Mouse (Mus musculus): ENCODE measurements around the gene Il23a. TPM values are rescaled to one million over a fixed set of nuclear protein-coding genes. Genes with fewer than 3 reads are reported as not detected.
"Not testable (repeated sequence)": the region's sequence is repeated elsewhere in the genome, so short reads cannot be mapped to it uniquely, and the experiment has no call there.

Gene Il23a
- polyA plus RNA-seq, 1 experiment, result 0.08 TPM

DNA sequence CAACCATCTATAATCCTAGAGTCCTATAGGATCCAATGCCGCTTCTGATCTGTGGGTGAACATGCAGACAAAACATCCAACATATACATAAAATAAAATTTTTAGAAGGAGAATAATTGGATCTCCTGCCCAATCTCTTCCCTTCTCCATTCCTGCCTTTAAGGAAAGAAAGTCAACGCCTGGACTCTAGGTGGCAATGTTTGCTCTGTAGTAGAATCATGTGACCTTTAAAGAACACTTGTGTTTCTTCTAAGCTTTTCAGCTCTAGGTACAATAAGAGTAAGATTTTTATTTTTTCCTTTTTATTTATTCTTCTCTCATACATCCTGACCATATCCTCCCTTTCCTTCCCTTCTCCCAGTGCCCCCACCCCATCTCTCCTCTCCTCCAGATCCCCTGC is 26.7 kb downstream of the Il23a start:
- Histone ChIP-seq H3K4me3 (replicated peaks; ENCODE audit: extremely low read depth, low read depth, low read length) (no peak overlapping the region), H3K4me1 (ENCODE audit: control insufficient read depth, insufficient read depth, low read length) (no peaks in the 10 kb centered on the region; the same call in 1 of the 2 replicates)
- DNase-seq, result no peak
- TF ChIP-seq POLR2A (IDR thresholded peaks at IDR 0.05; ENCODE audit: borderline replicate concordance, extremely low read depth, low read depth, low read length) (no peak), CTCF (IDR thresholded peaks at IDR 0.05; ENCODE audit: insufficient read depth, low read length) (no peak)
- 52% methylated on average over 2 of the region's 2 CpGs for WGBS

DNA sequence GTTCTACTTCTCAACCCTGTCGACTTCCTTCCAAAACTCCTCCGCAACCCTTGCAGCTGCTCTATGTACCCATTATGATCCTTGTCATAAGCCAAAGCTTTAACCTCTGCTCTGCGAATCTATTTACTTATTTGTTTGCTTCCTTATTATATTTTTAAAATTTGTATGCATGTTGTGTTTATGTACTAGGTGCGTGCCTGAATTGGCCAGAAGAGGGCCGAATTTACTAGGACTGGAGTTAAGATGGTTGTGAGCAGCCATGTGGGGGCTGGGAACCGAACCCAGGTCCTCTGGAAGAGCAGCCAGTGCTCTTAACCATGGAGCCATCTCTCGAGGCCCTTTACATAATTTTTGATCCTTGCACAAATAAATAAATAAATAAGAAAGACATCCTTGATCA is 27.7 kb downstream of the Il23a start:
- Histone ChIP-seq H3K4me3 (replicated peaks; ENCODE audit: extremely low read depth, low read depth, low read length) (peak overlapping the region; percentile 96), H3K4me1 (ENCODE audit: control insufficient read depth, insufficient read depth, low read length) (no peaks in the 10 kb centered on the region; the same call in 1 of the 2 replicates)
- DNase-seq, result no peak
- 27% methylated on average over 7 of the region's 7 CpGs for whole genome bisulfite sequencing
- TF ChIP-seq POLR2A (IDR thresholded peaks at IDR 0.05; ENCODE audit: borderline replicate concordance, extremely low read depth, low read depth, low read length) (no peak), CTCF (IDR thresholded peaks at IDR 0.05; ENCODE audit: insufficient read depth, low read length) (no peak)

DNA sequence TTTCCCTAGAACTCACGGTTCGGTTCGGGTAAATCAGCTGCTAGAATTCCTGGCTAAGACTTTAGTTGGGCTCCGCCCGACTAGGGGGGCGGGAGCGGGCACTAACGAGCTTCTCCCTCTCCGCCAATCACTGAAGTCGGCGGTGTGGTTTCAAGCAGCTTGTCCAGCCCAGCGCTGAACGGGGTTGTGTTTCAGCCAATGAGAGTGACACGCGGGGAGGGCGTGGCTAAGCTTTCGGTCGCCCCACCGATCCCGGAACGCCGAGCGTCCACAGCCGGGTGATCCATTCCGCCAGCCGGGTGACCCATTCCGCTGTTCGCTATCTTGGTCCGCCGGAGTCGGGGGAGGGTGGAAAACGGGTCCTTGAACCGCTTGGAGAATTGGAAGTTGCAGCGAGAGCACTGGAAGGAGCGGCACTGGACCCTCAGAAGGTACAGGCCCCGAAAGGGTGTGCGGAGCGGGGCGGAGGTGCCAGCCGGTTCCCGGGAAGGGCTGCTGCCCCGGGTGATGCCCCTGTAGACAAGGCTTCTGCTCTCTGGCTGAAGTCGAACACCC is 28.2 kb downstream of the Il23a start, which contains the start of gene Stat2:
TSS of gene Stat2 (plus strand) at position 273 of the 555 bp plus-strand sequence.
- peak; percentile 96 for DNase-seq
- TF ChIP-seq POLR2A (IDR thresholded peaks at IDR 0.05; ENCODE audit: borderline replicate concordance, extremely low read depth, low read depth, low read length) (peak; percentile 90), CTCF (IDR thresholded peaks at IDR 0.05; ENCODE audit: insufficient read depth, low read length) (no peak)
- Histone ChIP-seq H3K4me1 (ENCODE audit: control insufficient read depth, insufficient read depth, low read length) (no peaks in the 10 kb centered on the region; the same call in 1 of the 2 replicates), H3K4me3 (replicated peaks; ENCODE audit: extremely low read depth, low read depth, low read length) (peak within 1 kb of the TSS; percentile 96)
- under 1% methylated on average over 43 of the region's 43 CpGs for WGBS

DNA sequence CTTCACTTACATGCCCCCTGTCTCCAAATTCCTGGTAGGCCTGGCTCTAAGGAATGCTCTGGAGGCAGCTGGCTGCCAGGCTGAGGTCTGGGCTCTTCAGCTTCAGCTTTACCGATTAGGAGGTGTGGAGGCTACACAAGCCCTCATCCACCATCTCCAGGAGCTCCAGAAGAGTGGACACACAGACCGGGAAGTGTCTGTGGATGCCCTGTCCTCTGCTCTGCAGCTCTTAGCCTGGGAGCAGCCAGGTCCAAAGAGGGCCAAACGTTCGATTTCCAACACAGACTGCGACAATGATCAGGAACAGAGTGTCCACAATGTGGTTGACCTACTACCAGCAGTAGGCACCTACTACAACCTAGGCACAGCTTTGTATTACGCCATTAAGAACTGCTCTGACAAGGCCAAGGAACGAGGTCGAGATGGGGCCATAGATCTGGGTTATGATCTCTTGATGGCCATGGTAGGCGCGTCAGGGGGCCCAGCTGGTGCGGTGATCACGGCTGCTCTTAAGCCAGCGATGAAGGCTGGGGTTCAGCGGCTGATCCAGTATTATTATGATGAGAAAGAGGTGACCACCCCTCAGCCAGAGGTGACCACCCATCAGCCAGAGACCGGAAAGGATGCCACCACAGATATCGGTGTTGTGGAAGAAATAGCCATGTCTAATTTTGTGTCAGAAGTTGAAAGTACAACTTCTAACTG is 29.2 kb downstream of the Il23a start:
- TF ChIP-seq CTCF (IDR thresholded peaks at IDR 0.05; ENCODE audit: insufficient read depth, low read length) (no peak), POLR2A (IDR thresholded peaks at IDR 0.05; ENCODE audit: borderline replicate concordance, extremely low read depth, low read depth, low read length) (no peak)
- H3K4me1 ChIP-seq (ENCODE audit: control insufficient read depth, insufficient read depth, low read length), result no peaks in the 10 kb centered on the region; the same call in 1 of the 2 replicates
- H3K4me3 ChIP-seq (replicated peaks; ENCODE audit: extremely low read depth, low read depth, low read length), result no peak overlapping the region
- no peak for DNase-seq
- 86% methylated on average over 16 of the region's 16 CpGs for WGBS

DNA sequence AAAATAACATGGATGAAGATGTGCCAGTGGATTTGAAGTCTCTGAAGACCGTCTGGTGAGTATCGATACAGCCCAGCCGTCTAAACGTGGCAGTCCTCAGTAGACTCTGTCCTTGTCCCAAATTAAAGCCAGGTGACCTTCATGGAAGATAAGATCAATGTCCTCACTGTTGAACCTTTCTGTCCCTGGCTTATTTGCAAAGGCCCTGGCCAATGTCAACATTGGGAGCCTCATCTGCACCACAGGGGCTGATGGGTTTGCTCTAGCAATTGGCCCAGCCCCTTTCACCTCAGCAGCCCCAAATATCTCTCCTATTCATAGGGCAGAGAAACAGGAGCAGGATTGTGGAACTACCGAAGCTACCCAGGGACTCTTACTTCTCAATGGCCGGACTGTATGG is 30.2 kb downstream of the Il23a start, which contains the start of gene Apof:
TSS of gene Apof (plus strand) at position 301 of the 400 bp plus-strand sequence.
- 85% methylated on average over 6 of the region's 6 CpGs for WGBS
- Histone ChIP-seq H3K4me1 (ENCODE audit: control insufficient read depth, insufficient read depth, low read length) (no peaks in the 10 kb centered on the region; the same call in 1 of the 2 replicates), H3K4me3 (replicated peaks; ENCODE audit: extremely low read depth, low read depth, low read length) (no peak within 1 kb of the TSS)
- no peak for DNase-seq
- TF ChIP-seq POLR2A (IDR thresholded peaks at IDR 0.05; ENCODE audit: borderline replicate concordance, extremely low read depth, low read depth, low read length) (no peak), CTCF (IDR thresholded peaks at IDR 0.05; ENCODE audit: insufficient read depth, low read length) (no peak)

DNA sequence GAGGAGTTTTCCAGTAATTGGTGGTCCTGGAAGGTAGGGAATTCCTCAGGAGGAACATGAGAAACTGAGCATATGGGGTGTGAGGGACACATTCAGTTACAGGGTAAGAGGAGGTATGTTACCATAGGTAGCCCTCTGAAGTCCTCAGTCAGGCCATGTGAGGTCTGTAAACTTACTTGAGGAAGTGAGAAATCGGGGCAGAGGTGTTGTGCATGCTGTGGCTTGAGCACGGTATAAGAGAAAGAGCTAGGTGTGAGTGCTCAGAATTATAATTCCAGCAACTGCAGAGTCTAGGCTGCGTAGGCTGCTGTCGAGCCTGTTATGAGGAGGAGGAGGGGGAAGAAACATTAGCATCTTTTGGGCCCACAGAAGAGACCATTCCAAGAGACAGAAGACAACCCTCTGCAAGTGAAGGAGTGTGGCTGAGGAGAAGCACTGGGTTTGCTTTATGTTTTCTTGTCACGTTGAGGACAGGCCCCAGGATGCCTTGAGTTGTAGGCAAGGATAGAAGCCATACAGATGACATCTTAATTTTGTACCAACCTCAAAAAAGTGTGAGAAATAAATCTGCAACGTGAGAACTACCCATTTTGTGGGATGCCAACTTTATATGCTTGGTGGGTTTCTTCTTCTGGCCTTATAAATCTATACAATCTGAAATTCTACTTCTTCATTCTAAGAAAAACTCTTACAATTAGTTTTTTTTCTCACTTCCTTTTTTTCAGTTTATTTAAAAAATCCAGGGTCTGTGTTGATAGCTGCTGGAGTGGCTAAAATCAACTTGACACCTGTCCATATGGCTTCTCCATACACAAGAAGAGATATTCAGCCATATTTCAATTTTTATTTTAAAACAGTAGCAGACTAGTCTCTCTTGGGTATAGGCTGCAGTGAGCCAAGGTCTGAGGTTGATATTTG is 34.9 kb downstream of the Il23a start:
- no peak overlapping the region for H3K4me3 ChIP-seq (replicated peaks; ENCODE audit: extremely low read depth, low read depth, low read length)
- no peak for TF ChIP-seq CTCF (IDR thresholded peaks at IDR 0.05; ENCODE audit: insufficient read depth, low read length)
- TF ChIP-seq POLR2A (IDR thresholded peaks at IDR 0.05; ENCODE audit: borderline replicate concordance, extremely low read depth, low read depth, low read length), result no peak
- 75% methylated on average over 6 of the region's 6 CpGs for WGBS
- no peaks in the 10 kb centered on the region for H3K4me1 ChIP-seq (ENCODE audit: control insufficient read depth, insufficient read depth, low read length)
- DNase-seq, result no peak

DNA sequence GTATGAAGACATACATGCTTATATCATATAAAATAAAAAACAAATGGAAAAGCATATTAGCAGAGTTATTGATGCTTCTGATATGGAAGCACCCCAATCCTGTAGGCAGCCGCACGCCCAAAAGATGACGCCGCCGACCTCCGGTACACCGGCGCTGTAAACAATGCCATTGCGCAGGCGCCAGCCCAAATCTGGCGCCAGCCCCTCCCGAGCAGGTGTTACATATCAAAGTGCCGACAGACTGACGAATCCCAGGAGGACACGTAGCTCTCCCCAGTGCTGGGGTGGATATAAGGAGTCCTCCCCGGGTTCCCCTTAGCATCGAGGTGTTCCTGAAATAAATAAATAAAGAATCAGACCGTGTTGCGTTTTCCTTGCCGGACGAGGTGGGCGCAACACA is 36.3 kb downstream of the Il23a start:
- no peak for DNase-seq
- Histone ChIP-seq H3K4me3 (replicated peaks; ENCODE audit: extremely low read depth, low read depth, low read length) (no peak overlapping the region), H3K4me1 (ENCODE audit: control insufficient read depth, insufficient read depth, low read length) (no peaks in the 10 kb centered on the region)
- TF ChIP-seq POLR2A (IDR thresholded peaks at IDR 0.05; ENCODE audit: borderline replicate concordance, extremely low read depth, low read depth, low read length), result no peak
- TF ChIP-seq CTCF (IDR thresholded peaks at IDR 0.05; ENCODE audit: insufficient read depth, low read length), result no peak
- WGBS, result 68% methylated on average over 22 of the region's 22 CpGs

DNA sequence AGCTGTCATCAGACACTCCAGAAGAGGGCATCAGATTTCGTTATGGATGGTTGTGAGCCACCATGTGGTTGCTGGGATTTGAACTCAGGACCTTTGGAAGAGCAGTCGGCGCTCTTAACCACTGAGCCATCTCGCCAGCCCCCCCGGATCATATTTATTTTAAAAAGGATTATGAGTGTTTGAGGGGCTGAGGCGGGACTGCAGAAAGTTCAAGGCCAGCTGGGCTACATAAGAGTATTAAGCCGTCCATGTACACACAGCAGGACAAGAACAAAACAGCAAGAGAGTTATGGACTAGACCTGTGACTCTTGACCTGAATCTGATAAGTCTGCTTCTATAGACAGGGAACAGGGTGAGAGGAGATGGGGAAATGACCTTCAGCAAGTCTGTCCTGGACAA is 38.2 kb downstream of the Il23a start:
- DNase-seq; H3K4me3 ChIP-seq (replicated peaks; ENCODE audit: extremely low read depth, low read depth, low read length); H3K4me1 ChIP-seq (ENCODE audit: control insufficient read depth, insufficient read depth, low read length): not testable (repeated sequence)
- WGBS, result 81% methylated on average over 7 of the region's 7 CpGs

DNA sequence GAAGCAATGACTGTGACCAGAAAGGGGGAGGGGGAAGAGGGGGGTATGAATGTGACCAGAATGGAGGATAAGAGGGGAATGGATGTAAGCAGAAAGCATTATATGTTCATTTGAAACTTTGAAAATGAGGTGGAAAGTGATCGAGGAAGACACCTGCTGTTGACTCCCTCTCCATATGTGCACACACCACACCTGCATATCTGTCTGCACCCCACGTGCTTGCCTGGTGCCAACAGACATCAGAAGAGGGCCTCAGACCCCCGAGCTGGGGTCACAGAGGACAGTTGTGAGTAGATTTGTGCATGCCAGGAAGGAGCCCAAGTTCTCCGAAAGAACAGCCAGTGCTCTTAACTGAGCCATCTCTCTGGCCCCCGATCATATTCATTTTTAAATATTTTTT is 38.6 kb downstream of the Il23a start:
- Histone ChIP-seq H3K4me3 (replicated peaks; ENCODE audit: extremely low read depth, low read depth, low read length) (no peak overlapping the region), H3K4me1 (ENCODE audit: control insufficient read depth, insufficient read depth, low read length) (no peaks in the 10 kb centered on the region)
- WGBS, result 88% methylated on average over 5 of the region's 5 CpGs
- TF ChIP-seq CTCF (IDR thresholded peaks at IDR 0.05; ENCODE audit: insufficient read depth, low read length) (no peak), POLR2A (IDR thresholded peaks at IDR 0.05; ENCODE audit: borderline replicate concordance, extremely low read depth, low read depth, low read length) (no peak)
- no peak for DNase-seq

Measured in lung, adult 2 months (tissue).